Mouse (Mus musculus): ENCODE results near the gene Vmn1r183. TPM values are rescaled to one million over a fixed set of nuclear protein-coding genes. Genes with fewer than 3 reads are reported as not detected.
A peak's percentile ranks its signal among the peaks of the same experiment; 100 is the strongest.
"Not testable (repeated sequence)": the region's sequence is repeated elsewhere in the genome, so short reads cannot be mapped to it uniquely, and the experiment has no call there.

The Vmn1r183 gene
- polyA plus RNA-seq (2012; rRNA removed) = not detected in 2 replicates

GRCm38 (mm10) chr7:24052660-24053304 is at the start of gene Vmn1r183:
TSS of gene Vmn1r183 (plus strand) at chr7:24053254.
- Histone ChIP-seq H3K4me3 (ENCODE audit: low read depth, low read length) (no peak within 1 kb of the TSS), H3K27ac (ENCODE audit: insufficient read depth, low read depth, low read length) (no peak within 1 kb of the TSS), H3K4me1 (ENCODE audit: control insufficient read depth, insufficient read depth, insufficient read length, low read length) (no peaks in the 10 kb centered on the region), H3K27me3 (ENCODE audit: control insufficient read depth, insufficient read depth, low read length) (no peaks in the 10 kb centered on the region), H3K36me3 (ENCODE audit: control insufficient read depth, insufficient read depth, low read length) (no peaks in the 10 kb centered on the region)
- TF ChIP-seq CTCF (IDR thresholded peaks at IDR 0.05; ENCODE audit: extremely low read depth, insufficient read length, insufficient replicate concordance, low read depth, low read length) (no peak), POLR2A (IDR thresholded peaks at IDR 0.05; ENCODE audit: low read depth, low read length) (no peak)
- 78% methylated on average over 4 of the region's 4 CpGs for WGBS

DNA sequence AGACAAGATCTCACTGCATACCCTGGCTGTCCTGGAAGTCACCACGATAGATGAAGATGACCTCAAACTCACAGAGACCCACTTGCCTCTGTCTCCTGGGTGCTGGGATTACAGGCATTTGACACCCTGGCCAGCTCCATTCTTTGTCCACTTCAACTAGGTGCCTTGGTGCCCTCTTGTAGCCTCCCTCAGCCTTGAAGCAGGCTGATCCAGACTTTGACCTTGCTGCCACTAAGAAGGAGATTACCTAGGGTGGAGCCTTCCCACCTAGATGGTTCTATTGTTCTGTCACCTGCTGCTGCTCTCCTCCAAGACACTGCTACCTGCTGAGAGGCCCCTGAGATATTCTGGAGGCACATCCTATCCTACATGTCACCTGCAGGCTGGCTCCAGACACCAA is 21.4 kb downstream of the Vmn1r183 start:
- 11% methylated on average over 1 of the region's 1 CpGs for WGBS
- not testable (repeated sequence) for H3K36me3 ChIP-seq (ENCODE audit: control insufficient read depth, insufficient read depth, low read length); H3K27me3 ChIP-seq (ENCODE audit: control insufficient read depth, insufficient read depth, low read length); H3K4me3 ChIP-seq (ENCODE audit: low read depth, low read length); H3K27ac ChIP-seq (ENCODE audit: insufficient read depth, low read depth, low read length); H3K4me1 ChIP-seq (ENCODE audit: control insufficient read depth, insufficient read depth, insufficient read length, low read length)

- H3K4me3 ChIP-seq (ENCODE audit: low read depth, low read length) = peak within 1 kb of the TSS; percentile 72
- H3K36me3 ChIP-seq (ENCODE audit: control insufficient read depth, insufficient read depth, low read length) = no peaks in the 10 kb centered on the region; the same call in 1 of the 2 replicates
- TF ChIP-seq CTCF (IDR thresholded peaks at IDR 0.05; ENCODE audit: extremely low read depth, insufficient read length, insufficient replicate concordance, low read depth, low read length) (no peak), POLR2A (IDR thresholded peaks at IDR 0.05; ENCODE audit: low read depth, low read length) (no peak)
- peaks cover 4% of the 10 kb centered on the region; the same call in 1 of the 2 replicates for H3K4me1 ChIP-seq (ENCODE audit: control insufficient read depth, insufficient read depth, insufficient read length, low read length)
- 16% methylated on average over 44 of the region's 44 CpGs for WGBS
- H3K27ac ChIP-seq (ENCODE audit: insufficient read depth, low read depth, low read length) = peak within 1 kb of the TSS; percentile 73
- no peaks in the 10 kb centered on the region for H3K27me3 ChIP-seq (ENCODE audit: control insufficient read depth, insufficient read depth, low read length)
Observed at GRCm38 (mm10) chr7:24081634-24082431, 28.8 kb downstream of the Vmn1r183 start, which contains the start of gene Zfp180. TSS of gene Zfp180 (plus strand) at chr7:24081924.

GRCm38 (mm10) chr7:24082457-24083235 is 29.6 kb downstream of the Vmn1r183 start:
- H3K36me3 ChIP-seq (ENCODE audit: control insufficient read depth, insufficient read depth, low read length) = peaks cover 7% of the 10 kb centered on the region
- WGBS = 14% methylated on average over 15 of the region's 15 CpGs
- no peak for TF ChIP-seq CTCF (IDR thresholded peaks at IDR 0.05; ENCODE audit: extremely low read depth, insufficient read length, insufficient replicate concordance, low read depth, low read length)
- no peak for TF ChIP-seq POLR2A (IDR thresholded peaks at IDR 0.05; ENCODE audit: low read depth, low read length)
- peak overlapping the region; percentile 73 for H3K27ac ChIP-seq (ENCODE audit: insufficient read depth, low read depth, low read length)
- no peaks in the 10 kb centered on the region for H3K27me3 ChIP-seq (ENCODE audit: control insufficient read depth, insufficient read depth, low read length)
- H3K4me3 ChIP-seq (ENCODE audit: low read depth, low read length) = peak overlapping the region; percentile 72
- peaks cover 4% of the 10 kb centered on the region; the same call in 1 of the 2 replicates for H3K4me1 ChIP-seq (ENCODE audit: control insufficient read depth, insufficient read depth, insufficient read length, low read length)

- no peak overlapping the region for H3K27ac ChIP-seq (ENCODE audit: insufficient read depth, low read depth, low read length)
- 92% methylated on average over 4 of the region's 4 CpGs for WGBS
- H3K36me3 ChIP-seq (ENCODE audit: control insufficient read depth, insufficient read depth, low read length) = peaks cover 11% of the 10 kb centered on the region
- no peaks in the 10 kb centered on the region for H3K27me3 ChIP-seq (ENCODE audit: control insufficient read depth, insufficient read depth, low read length)
- peaks cover 4% of the 10 kb centered on the region; the same call in 1 of the 2 replicates for H3K4me1 ChIP-seq (ENCODE audit: control insufficient read depth, insufficient read depth, insufficient read length, low read length)
- H3K4me3 ChIP-seq (ENCODE audit: low read depth, low read length) = no peak overlapping the region
- no peak for TF ChIP-seq POLR2A (IDR thresholded peaks at IDR 0.05; ENCODE audit: low read depth, low read length)
- no peak for TF ChIP-seq CTCF (IDR thresholded peaks at IDR 0.05; ENCODE audit: extremely low read depth, insufficient read length, insufficient replicate concordance, low read depth, low read length)
Observed at GRCm38 (mm10) chr7:24086871-24087270, 33.8 kb downstream of the Vmn1r183 start.

GRCm38 (mm10) chr7:24087485-24088125 is 34.6 kb downstream of the Vmn1r183 start:
- Histone ChIP-seq H3K27ac (ENCODE audit: insufficient read depth, low read depth, low read length) (no peak overlapping the region), H3K36me3 (ENCODE audit: control insufficient read depth, insufficient read depth, low read length) (peaks cover 11% of the 10 kb centered on the region), H3K4me3 (ENCODE audit: low read depth, low read length) (no peak overlapping the region), H3K27me3 (ENCODE audit: control insufficient read depth, insufficient read depth, low read length) (no peaks in the 10 kb centered on the region), H3K4me1 (ENCODE audit: control insufficient read depth, insufficient read depth, insufficient read length, low read length) (peaks cover 4% of the 10 kb centered on the region; the same call in 1 of the 2 replicates)
- TF ChIP-seq CTCF (IDR thresholded peaks at IDR 0.05; ENCODE audit: extremely low read depth, insufficient read length, insufficient replicate concordance, low read depth, low read length) (no peak), POLR2A (IDR thresholded peaks at IDR 0.05; ENCODE audit: low read depth, low read length) (no peak)
- 97% methylated on average over 12 of the region's 12 CpGs for WGBS

Data from small intestine, adult 2 months (tissue).